Mouse (Mus musculus) olfactory bulb, adult 2 months (tissue): ENCODE results near the gene Mrpl12. TPM values are rescaled to one million over a fixed set of nuclear protein-coding genes. Genes with fewer than 3 reads are reported as not detected.

Experiments used
- H3K27ac ChIP-seq: fragments of 200-500 bp; 2 replicates; pipeline ENCODE4 v1.5.1; 2012; ENCODE audit warnings: low read depth, low read length; ENCODE audit not compliant: insufficient read depth
- H3K4me1 ChIP-seq: fragments of 200-500 bp; 2 replicates; pipeline ENCODE4 v1.6.1; 2012; ENCODE audit warnings: low read length; ENCODE audit not compliant: control insufficient read depth, insufficient read depth
- H3K4me3 ChIP-seq: fragments of 200-500 bp; 2 replicates; pipeline ENCODE4 v1.5.1; 2012; ENCODE audit warnings: mild to moderate bottlenecking, low read depth, low read length, moderate library complexity; ENCODE audit not compliant: insufficient read depth
- CTCF ChIP-seq: fragments of 200-500 bp; IDR thresholded peaks from 2 replicates; pipeline ENCODE4 v1.5.1; 2012; ENCODE audit warnings: low read depth, mild to moderate bottlenecking, low read length, moderate library complexity; ENCODE audit not compliant: insufficient read depth
- POLR2A ChIP-seq: fragments of 200-500 bp; IDR thresholded peaks from 2 replicates; pipeline ENCODE4 v1.6.1; 2012; ENCODE audit warnings: mild to moderate bottlenecking, low read depth, low read length, moderate library complexity; ENCODE audit not compliant: insufficient read depth
- WGBS: fragments of 180-500 bp; shearing (Covaris S2); methylation state at CpG from one replicate; pipeline ENCODE4 v1.1.7; 2018; 5-methylcytosine and 5-hydroxymethylcytosine counted together
- polyA plus RNA-seq: library from polyadenylated mRNA; stranded (reverse); fragments of >200 nt; gene quantifications from 2 replicates; pipeline ENCODE4 v1.2.4, GENCODE M21; 2012; ENCODE audit warnings: low replicate concordance; ENCODE audit not compliant: missing spikeins, insufficient read depth, insufficient read length

Gene Mrpl12
- not detected in 2 replicates for polyA plus RNA-seq

GRCm38 (mm10) chr11:120484265-120484981 is at the start of gene Mrpl12:
Mrpl12 (plus strand) TSS chr11:120484613.
- peaks cover 13% of the 10 kb centered on the region for H3K4me1 ChIP-seq
- WGBS, result under 1% methylated on average over 60 of the region's 60 CpGs

GRCm38 (mm10) chr11:120437152-120437856 is 47.1 kb upstream of the Mrpl12 start, which contains the start of gene Nploc4:
Nploc4 (minus strand) TSS chr11:120437708.
- peak within 1 kb of the TSS; percentile 20; the same call in 1 of the 2 replicates for H3K27ac ChIP-seq
- TF ChIP-seq CTCF, result no peak
- peak; percentile 65 for TF ChIP-seq POLR2A
- WGBS, result under 1% methylated on average over 75 of the region's 77 CpGs
- peak within 1 kb of the TSS; percentile 99 for H3K4me3 ChIP-seq
- H3K4me1 ChIP-seq, result no peaks in the 10 kb centered on the region

More at GRCm38 (mm10) chr11:120484265-120484981, at the start of gene Mrpl12:
- H3K27ac ChIP-seq, result peak within 1 kb of the TSS; percentile 24
- TF ChIP-seq POLR2A (peak; percentile 83; the same call in 1 of the 2 replicates), CTCF (no peak)
- H3K4me3 ChIP-seq, result peak within 1 kb of the TSS; percentile 64

GRCm38 (mm10) chr11:120437857-120438385 is 46.5 kb upstream of the Mrpl12 start:
- 15% methylated on average over 12 of the region's 12 CpGs for WGBS
- Histone ChIP-seq H3K27ac (no peak overlapping the region), H3K4me1 (no peaks in the 10 kb centered on the region), H3K4me3 (peak overlapping the region; percentile 99)
- TF ChIP-seq CTCF (no peak), POLR2A (no peak)

- TF ChIP-seq POLR2A, result no peak
- TF ChIP-seq CTCF, result no peak
- Histone ChIP-seq H3K27ac (no peak within 1 kb of the TSS), H3K4me1 (no peaks in the 10 kb centered on the region), H3K4me3 (no peak within 1 kb of the TSS)
- 88% methylated on average over 3 of the region's 3 CpGs for WGBS
Observed at GRCm38 (mm10) chr11:120442344-120442743, 42.1 kb upstream of the Mrpl12 start, which contains the start of gene Tspan10. Tspan10 (plus strand) TSS chr11:120442644.

- no peak overlapping the region for H3K4me3 ChIP-seq
- TF ChIP-seq POLR2A, result no peak
- no peak for TF ChIP-seq CTCF
- WGBS, result 92% methylated on average over 3 of the region's 3 CpGs
Observed at GRCm38 (mm10) chr11:120442765-120443280, 41.6 kb upstream of the Mrpl12 start.

GRCm38 (mm10) chr11:120444106-120444505 is 40.3 kb upstream of the Mrpl12 start:
- Histone ChIP-seq H3K4me1 (no peaks in the 10 kb centered on the region), H3K27ac (no peak overlapping the region), H3K4me3 (no peak overlapping the region)
- TF ChIP-seq POLR2A, result no peak
- TF ChIP-seq CTCF, result no peak
- WGBS, result 78% methylated on average over 6 of the region's 6 CpGs

More at GRCm38 (mm10) chr11:120442765-120443280, 41.6 kb upstream of the Mrpl12 start:
- H3K4me1 ChIP-seq, result no peaks in the 10 kb centered on the region
- no peak overlapping the region for H3K27ac ChIP-seq

GRCm38 (mm10) chr11:120445475-120445874 is 38.9 kb upstream of the Mrpl12 start:
- H3K27ac ChIP-seq, result no peak overlapping the region
- H3K4me1 ChIP-seq, result no peaks in the 10 kb centered on the region
- TF ChIP-seq POLR2A (no peak), CTCF (no peak)
- H3K4me3 ChIP-seq, result no peak overlapping the region
- WGBS, result 75% methylated on average over 3 of the region's 3 CpGs

GRCm38 (mm10) chr11:120447179-120447578 is 37.2 kb upstream of the Mrpl12 start:
- H3K4me1 ChIP-seq, result no peaks in the 10 kb centered on the region
- no peak overlapping the region for H3K27ac ChIP-seq
- H3K4me3 ChIP-seq, result no peak overlapping the region
- WGBS, result 77% methylated on average over 7 of the region's 7 CpGs
- no peak for TF ChIP-seq POLR2A
- TF ChIP-seq CTCF, result no peak

GRCm38 (mm10) chr11:120452246-120452645 is 32.2 kb upstream of the Mrpl12 start:
- no peak for TF ChIP-seq CTCF
- TF ChIP-seq POLR2A, result no peak
- H3K27ac ChIP-seq, result no peak overlapping the region
- 72% methylated on average over 3 of the region's 3 CpGs for WGBS
- H3K4me3 ChIP-seq, result no peak overlapping the region
- H3K4me1 ChIP-seq, result peaks cover 4% of the 10 kb centered on the region
